Mouse (Mus musculus) right cerebral cortex, adult 2 months (tissue): ENCODE measurements around the gene Extl2.
A peak's percentile ranks its signal among the peaks of the same experiment; 100 is the strongest.

ENCODE experiments used
- DNase-seq, 2 experiments: peaks; one replicate each; pipeline ENCODE4 v3.0.0; 2021 to 2022; ENCODE audit warnings: low spot score in 2 of 2

The Extl2 gene

DNA sequence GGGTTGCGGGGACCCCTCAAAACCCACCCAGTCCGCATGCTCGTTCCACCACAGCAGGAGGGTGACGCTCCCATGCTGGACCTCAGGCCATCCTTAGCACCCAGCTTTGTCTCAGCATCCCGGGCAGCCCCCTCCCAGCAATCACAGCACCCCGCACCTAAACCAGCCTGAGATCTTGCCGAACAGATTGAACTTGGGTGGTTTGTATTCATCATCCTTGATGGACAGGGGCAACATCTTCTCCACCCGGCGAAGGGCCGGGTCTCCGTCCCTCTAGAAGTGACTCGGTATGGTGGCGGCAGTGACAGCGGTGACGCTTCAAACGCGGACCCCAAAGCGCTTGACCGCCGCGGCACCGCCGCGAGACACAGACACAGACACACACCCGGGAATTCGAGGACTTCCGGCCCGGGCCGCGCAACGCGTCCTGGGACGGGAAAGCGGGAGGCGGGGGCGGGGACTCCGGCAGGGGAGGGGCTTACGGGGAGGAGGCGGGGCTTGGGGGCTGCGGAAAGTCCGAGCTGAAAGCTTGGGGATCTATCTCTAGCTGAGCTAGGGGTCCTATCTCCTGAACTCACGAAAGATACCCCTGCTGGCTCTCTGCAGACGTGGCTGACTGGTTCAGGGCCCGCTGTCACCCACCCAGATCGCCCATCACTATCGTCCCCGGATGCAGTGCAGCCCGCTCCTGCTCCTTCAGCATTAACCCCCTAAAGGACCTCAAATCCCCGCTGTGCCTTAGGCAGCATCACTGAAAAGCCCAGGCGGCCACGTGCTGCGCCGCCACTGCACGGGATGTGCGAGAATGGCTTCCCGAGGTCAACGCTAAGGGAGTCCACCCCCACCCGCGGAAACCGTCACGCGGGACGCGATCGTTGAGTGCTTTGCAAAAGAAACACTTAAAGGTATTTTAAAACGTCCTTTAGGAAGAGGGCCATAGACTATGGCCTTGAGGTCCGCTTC, at the start of gene Extl2, which contains the start of gene Slc30a7:
Gene Extl2, plus strand, starts transcription at position 485 of the 963 bp plus-strand sequence.
Gene Slc30a7, minus strand, starts transcription at position 429 of the 963 bp plus-strand sequence.
- DNase-seq = peak; percentile 75 to 84

DNA sequence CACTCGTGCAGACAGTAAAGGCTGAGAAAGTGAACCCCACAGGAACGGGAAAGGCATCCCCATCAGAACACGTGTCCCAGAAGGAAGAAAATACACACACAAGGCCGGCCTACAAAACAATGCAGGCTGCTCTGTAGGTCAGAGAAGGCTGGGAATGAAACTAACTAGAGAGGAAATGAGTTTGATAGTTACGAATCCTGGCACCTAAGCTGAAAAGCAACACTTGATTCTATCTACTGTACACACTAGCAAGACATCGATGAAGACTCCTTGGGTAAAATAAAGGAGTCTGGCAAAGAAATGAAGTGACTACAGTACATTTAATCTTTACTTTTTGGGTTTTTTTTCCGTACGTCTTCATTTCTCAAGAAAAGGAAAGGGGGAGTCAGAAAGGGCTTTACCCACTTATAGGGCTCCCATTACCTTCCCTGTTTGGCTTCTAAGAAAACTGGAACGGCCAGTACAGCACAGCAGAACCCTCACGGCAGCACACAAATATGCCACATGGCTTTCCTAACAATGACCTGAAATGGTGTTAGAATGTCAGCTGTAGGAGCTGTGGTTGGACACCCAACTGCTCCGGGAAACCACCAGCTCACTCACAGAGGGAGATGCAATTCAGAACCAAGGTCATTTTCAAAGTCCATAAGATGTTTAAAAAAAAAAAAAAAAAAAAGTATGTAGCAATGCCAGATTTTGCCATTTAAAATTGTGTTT, 45.8 kb upstream of the Extl2 start:
- no peak for DNase-seq

DNA sequence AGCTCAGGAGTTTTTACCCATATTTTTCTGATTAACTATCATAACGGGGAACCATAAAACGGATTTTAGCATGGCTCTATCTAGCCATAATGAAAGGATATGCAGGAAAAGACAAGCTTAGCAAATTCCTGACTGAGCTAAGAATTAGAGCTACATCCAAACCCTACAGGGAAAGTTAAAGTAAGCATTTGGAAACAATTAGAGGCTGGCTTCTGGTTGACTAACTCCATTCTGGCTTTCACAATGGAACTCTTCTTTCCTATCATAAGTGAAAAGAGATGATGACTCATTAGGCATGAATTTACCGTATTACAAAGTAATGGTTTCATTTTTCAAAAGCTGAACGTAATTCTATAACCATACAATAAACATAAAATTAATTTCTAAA, 45.2 kb upstream of the Extl2 start:
- DNase-seq = no peak

DNA sequence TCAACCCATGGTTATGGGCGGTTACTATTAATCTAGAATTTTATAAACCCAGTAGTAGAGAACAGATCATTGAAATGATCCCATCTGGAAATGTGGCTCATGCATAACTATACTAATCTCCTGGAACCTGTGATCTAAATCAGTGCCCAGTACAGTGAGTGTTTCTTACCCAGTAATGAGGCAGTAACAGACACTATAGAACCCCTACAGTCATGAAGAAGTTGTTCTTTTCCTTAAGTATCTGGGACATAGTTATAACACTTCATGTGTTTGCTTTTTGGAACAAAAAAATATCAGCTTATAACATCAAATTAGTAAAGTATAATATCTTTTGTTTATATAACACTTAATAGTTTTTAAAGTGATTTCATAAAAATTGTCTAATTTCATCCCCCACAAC, 43.7 kb upstream of the Extl2 start:
- no peak for DNase-seq

DNA sequence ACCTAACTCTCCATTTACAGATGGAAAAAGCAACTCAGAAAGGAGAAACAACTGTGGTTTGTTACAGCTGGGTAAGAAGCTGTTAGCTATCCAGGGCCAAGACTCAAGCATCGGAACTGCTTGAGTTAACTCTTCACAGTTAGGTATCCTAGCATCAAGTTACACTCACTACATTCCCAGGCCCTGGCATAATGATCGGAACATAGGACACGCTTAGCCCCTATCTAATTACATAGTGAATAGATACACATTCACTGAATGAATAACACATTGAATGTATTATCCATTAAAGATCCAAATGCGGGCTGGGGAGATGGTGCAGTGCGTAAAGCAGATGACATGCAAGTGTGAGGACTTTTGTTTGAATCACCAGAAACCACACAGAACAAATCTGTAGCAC, 43.2 kb upstream of the Extl2 start:
- no peak for DNase-seq

DNA sequence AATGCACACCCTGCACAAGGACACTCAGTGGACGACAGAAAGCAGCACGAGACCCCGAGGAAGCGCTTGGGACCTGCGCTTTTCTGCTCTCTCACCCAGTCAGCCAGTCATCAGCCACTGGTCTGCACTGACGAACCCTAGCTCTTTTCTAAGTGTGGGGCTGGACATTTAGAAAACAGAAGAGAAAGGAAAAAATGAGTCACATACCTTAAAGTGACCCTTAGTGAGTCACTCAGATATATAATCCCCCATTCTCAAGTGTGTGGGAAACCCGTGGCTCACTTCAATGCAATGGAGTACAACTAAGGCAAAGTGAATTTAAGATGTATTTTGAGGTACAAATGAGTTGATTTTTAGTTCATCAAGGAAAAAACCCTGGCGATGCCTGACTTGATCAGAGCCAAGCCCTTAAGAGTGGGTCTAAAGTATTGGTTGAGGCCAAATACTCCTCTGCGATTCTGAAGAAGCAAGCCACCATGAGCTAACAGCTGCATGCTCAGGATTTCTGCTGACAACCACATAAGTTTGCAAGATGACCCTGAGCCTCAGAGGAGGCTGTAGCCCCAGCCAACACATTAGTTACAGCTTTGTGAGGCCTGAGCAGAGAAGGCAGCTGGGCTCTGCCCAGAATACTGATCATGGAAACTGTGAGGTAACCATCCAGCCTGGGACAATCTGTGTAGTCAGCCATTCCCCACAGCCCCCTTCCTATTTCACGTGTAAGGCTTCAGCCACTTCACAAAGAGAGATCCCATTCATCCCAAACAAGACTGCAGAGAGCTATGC, 38.3 kb upstream of the Extl2 start:
- no peak for DNase-seq

DNA sequence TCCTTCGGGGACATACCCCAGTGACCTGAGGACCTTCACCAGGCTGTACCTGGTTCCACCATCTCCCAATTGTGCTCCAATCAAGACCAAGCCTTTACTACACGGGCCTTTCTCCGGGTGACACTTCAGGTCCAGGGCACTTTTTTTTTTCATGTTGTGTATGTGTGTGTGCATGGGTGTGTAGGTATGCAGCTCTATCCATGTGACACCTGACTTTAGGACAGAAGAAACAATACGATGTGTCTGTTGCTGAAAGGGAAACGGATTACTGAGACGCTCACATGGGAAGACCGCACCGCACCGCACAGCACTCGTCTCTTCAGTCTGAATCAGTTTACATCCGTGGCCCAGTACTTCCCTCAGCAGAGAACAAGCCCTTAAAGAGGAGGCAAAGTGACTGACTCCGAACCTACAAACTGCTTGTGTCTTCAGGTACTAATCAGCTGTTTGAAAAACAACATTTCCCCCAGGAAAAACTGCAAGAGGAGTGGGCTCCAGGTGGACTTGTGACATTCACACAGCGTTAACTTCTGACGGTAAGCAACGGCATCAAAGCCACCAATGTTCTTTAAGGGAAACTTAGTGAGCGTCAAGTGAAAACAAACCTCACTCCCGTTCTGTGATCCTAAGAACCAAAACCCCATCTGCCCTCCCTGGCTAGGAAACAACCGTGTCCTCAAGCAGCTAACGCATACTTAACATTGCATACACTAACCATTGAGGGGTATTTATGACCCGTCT, 36.0 kb upstream of the Extl2 start:
- DNase-seq = no peak

DNA sequence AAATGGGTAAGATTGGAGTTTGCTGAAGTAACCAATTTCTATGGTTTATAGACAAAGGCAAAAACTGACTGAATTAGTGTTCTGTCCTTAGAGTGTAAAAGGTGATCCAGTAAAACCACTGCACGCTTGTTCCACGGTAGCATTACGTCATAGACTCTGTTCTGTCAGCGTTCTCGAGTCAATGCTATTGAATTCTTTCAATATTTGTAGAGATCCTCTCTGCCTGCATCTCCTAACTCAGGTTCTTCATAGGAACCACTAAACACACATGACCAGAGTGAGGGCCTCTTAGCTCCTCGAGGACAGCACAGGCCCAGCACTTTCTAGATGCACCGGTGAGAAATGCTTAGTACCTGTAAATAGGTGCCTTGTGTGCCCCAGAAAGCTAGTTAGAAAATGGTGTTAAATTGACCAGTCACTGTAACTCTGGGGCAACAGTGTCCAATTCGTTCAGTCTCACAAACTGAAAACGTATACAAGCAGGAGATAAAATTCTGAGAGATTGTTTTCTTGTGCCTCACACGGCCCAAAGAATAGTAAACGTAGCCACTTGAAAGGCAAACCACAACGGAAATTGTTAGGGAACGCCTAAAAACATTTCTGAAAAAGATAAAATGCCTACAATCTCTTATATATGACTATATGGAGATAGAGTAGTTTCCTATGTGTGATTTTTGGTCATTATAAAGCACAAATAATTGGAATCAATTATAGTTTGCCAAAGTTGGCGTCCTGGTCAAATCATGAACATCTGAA, 35.2 kb upstream of the Extl2 start:
- DNase-seq = no peak

DNA sequence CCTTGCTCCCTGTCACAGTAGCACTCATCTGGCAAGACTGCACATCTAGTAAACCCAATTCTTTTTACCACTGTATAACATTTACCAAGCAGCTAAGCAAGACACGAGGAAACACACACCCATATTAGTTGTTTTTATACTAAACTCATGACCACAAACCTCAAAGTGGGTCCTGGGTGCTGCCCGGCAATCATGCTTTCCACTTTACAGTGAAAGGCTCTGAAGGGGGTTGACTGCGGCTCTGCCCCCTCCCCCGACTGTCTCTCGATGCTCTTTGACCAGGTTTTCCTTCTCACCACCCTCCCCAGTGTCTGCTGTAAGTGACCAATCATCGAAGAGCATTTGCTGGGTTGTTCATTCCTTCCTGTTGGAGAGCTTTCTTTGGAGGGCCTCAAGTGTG, 33.0 kb upstream of the Extl2 start:
- DNase-seq = no peak

DNA sequence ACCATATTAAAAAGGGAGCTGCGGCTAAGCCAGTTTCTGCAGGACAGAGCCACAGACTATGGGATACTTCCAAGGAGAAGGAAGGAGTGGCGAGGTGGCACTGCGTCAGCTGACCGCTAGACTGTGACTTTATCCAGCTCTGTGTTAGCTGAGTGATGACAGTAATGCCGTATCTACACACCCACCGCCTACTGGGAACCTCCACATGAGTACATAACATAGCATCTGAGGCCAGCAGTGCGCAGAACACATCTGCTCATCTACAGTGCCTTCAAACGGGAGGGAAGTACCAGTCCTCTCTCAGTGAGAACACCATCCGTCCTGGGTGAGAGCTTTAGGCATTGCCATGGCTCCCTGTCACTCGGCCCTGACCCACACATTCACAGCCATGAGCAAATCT, 32.3 kb upstream of the Extl2 start:
- no peak for DNase-seq

DNA sequence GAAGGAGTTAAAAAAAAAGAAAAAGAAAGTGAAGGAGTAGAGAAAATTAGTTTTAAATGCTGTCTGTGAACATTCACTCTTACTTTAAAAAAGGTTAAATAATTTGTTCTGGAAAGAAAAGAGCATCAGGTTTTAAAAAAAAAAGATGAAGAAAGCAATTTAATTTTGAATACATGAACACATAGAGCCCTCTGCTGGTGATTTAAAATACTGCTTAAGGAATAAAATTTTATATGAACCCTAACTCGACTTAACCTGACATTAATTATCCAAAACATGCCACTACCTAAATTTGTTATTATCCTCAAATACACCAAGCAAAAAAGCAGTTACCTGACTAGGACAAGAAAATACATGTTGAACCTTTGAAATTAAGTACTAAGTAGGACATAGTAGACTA, 28.3 kb upstream of the Extl2 start:
- no peak for DNase-seq

DNA sequence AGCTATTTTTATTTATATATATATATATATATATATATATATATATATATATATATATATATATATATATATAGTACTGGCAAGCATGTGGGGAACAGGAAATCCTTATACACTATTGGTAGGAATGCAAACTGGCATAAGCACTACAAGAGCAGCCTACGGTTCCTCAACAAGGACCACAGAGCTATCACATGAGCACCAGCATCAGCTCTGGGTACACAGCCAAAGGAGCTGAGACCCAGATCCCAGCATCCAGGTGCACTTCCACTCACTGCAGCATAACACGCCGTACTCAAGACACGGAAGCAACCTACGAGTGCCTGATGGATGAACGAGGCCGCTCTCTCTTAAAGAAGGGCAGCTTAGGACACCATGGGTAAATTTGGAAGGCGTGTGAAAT, 24.0 kb upstream of the Extl2 start:
- no peak for DNase-seq

DNA sequence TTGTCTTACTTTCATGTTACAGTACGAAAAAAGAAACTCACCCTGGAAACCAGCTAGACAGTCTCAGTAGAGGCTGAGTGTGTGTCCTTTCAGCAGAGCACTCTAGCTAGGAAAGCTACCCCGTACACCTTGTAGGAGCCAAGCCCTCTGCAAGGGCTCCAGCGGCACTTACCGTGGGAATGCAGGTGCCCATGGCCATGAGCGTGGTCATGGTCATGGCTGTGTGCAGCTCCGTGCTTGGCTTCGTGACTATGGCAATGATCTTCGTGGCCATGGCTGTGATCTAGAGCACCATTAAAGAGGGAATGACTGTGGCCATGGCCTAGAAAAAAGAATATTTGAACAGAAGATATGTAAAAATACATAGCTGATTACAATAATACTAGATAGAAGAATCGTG, 22.6 kb upstream of the Extl2 start:
- no peak for DNase-seq

DNA sequence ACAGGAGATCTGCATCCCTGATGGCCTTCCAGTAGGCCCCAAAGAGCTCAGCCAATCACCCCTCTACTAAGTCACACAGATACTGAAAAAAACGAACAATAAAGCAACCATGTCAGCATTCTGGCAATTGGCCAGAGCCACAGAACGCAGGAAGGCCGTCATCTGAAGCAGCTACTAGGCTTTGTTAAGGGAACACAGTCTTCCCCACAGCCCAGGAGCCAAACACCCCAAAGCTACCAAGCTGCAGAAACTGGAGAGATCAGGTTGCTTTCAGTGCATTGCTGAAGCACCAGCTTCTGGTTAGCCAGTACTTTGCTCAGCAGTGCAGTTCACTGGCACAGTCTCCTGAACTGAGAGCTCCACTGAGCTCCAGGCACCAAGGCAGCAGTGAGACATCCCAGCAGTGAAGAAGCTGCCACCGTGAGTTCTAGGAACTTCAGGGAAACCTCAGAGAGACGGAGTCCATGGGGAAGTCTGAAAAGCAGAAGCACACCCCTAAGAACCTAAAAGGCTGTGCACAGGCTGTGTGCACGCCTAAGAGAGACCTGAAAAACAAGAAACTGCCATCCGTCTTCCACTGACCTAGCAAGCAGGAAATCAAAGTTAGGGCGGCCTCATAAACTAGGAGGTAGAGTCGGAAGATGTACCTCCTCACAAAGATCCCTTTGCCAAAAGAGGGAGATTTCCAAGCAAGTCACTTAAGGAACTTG, 21.9 kb upstream of the Extl2 start:
- no peak for DNase-seq

DNA sequence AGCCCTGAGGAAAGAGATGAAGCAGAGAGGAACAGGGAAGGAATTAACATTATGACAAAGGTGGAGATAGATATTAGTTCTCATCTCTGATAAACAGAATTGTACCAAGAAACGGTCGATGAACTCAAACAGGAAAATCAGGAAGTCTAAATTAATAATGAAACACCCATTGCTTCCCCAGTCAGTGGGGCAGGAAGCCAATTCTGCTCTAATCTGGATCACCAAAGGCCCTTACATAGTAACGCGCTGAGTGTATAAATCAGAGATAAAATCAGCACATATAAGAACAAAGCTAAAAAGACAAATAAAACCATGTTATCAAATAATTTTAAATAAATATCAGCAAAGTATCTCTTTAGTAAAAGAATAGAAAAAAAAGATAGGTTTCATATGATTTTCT, 15.2 kb upstream of the Extl2 start:
- no peak for DNase-seq

DNA sequence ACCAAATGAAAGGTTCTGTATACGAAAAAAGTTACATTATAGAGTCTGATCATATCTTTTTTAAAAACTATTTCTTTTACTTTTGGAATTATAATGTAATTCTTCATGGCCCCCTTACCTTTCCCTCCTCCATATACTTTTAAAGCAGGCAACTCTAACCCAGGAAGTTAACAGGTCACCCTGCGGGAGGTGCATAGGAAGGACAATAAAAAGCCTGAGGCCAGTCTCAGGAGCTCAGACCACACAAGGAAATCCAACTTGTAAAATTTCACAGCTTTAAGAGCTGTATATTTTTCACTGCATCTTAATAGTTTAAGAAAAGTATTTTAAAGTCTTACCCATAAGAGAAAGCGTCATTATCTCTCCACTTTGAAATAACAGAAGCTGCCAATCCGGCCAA, 14.7 kb upstream of the Extl2 start:
- no peak for DNase-seq

DNA sequence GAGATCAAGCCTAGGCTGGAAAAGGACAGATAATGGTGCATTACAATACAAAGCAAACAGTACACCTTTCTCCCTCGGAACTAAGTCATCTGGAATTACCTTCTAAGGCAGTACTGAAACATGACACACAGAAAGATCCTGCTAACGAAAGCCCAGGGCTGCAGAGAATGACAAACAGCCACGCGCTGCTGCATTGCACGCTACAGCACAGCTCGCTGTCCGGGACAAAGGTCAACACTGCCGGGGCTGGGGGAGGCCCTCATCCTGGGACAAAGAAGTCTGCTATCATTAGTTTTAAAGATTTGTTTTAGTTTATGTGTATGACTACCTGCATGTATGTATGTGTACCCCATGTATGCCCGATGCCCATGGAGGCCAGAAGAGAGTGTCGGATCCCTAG, 14.2 kb upstream of the Extl2 start:
- no peak for DNase-seq

DNA sequence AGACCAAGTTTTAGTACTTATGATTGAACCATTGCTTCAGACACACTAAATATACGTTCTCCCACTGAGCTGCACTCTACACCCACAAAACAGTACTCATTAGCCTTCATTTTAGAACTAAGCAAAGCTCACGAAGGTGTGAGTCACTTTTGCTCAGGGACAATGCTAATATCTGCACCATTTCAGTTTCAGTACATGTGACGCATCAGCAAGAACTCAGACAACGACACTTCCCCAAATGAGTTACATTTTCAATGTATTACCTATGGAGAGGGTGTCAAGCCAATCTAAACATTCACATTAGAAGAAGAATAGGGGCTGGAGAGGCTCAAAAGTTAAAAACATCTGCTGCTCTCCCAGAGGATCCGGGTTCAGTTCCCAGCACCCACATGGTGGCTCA, 10.3 kb upstream of the Extl2 start:
- no peak for DNase-seq

DNA sequence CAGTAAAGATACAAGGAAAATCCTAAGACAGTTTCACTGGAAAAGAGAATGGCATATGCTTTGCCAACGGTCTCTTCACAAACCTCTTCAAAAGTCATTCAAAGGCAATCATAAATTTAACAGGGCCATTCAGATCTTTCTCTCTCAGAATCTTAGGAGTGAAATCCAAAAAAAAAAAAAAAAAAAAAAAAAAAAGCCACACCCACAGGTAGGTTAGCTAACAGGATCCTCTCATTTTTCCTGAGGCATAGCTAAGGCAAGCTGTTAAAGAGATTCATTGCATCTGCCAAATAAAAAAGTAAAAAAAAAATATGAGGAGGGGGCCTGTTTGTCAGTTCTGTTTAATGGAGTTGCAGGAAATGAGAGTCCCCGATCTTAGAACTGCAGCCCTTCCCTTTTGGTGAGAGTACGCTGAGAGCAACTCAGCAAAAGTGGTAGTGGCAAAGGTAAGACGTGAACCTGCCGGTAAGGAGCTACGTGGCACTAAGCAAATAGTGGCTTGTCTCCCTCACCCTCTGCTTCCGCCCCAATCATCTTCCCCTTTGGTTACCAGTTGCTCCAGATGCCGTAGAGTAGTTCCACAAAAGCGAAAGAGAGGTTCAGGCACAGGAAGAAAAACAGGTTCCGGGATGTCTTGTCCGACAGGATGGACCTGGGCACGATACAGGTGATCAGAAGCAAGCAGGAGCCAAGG, 831 bp upstream of the Extl2 start:
- DNase-seq = peak; percentile 42 to 51
